In the genomic region with DNA sequence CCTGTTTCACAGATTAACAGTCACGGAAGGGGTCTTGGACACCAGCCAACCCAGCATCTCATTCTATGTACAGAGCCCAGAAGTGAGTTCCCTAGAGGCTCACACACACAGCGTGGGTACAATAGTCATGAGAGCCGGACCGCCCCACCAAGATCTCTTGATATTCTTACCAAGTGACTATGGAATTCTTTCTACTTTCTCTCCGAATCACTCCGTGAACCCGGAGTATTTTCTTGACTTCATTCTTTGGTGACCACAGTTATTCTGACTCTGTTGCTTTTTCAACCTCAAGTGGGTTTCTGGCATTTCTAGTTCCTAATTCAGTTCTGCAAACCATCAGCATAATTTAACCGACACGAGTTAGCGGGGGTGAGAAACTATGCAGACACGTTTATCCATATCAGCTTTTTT, we compare ENCODE assay signal across 13 mouse cellular contexts. TPM values are rescaled to one million over a fixed set of nuclear protein-coding genes. Genes with fewer than 3 reads are reported as not detected.
DNase-seq lines count a peak whose midpoint lies in the region; ATAC-seq and TF ChIP-seq lines count a peak whose summit lies in the region.
"Had no signal": no experiment of that assay in that cellular context is flagged by ENCODE, and none has a peak within 500 bp of the region (broad histone marks: within the 10 kb centered on the region; RNA-seq: fewer than 3 reads in every experiment).

No protein-coding gene starts in this region.

- peaks cover 7% of the 10 kb centered on the region; the same call in 1 of the 2 replicates for H3K79me2 ChIP-seq in macrophage (ENCODE audit: inconsistent target)

- CTCF ChIA-PET in Patski (lab: Charles Lee): interaction anchor here (0.9 to 1.9 kb wide), 6 partner anchors 17 to 222 kb away, joined by 3 to 8 read pairs (median 4); no protein-coding TSS in a partner anchor

- in situ Hi-C loops in Patski (cut with MboI; ENCODE audit: low pct_unique_long_range_greater_than_20kb): no loop called here

- peak overlapping the region; percentile 5; the same call in 1 of the 2 replicates for H3K4me3 ChIP-seq in macrophage (ENCODE audit: inconsistent target)
- H3K4me3 ChIP-seq: heart, embryonic 15.5 days; liver, embryonic 13.5 days; midbrain, embryonic 12.5 days had no signal

- no peaks in the 10 kb centered on the region for H3K27me3 ChIP-seq in Patski
- H3K27me3 ChIP-seq: liver, embryonic 13.5 days; midbrain, embryonic 12.5 days had no signal

- no peak for TF ChIP-seq CTCF in Patski (IDR thresholded peaks at IDR 0.05)

- H3K36me3 ChIP-seq in macrophage (ENCODE audit: inconsistent target): no peaks in the 10 kb centered on the region
- H3K36me3 ChIP-seq: heart, embryonic 15.5 days; liver, embryonic 13.5 days; midbrain, embryonic 12.5 days had no signal

- ATAC-seq in Patski: peak; percentile 73

- WGBS in macrophage (ENCODE audit: missing documents): 52% methylated on average over 11 of the region's 11 CpGs

- POLR2A ChIA-PET in Patski (lab: Charles Lee): interaction anchor here (0.6 to 1.9 kb wide), 2 partner anchors 32 to 222 kb away, joined by 3 to 7 read pairs; no protein-coding TSS in a partner anchor

- H3K27ac ChIP-seq in macrophage: peak overlapping the region; percentile 73
- H3K27ac ChIP-seq: heart, embryonic 15.5 days; liver, embryonic 13.5 days; midbrain, embryonic 12.5 days had no signal

- DNase-seq in kidney, postnatal 10 days: peak; percentile 28
- DNase-seq in kidney, adult 8-10 months: no peak
- DNase-seq in Patski (ENCODE audit: low read depth, low spot score): peak; percentile 83
- peak; percentile 32 to 43 for DNase-seq in heart, adult 9 months (ENCODE audit: low spot score in 2 of 2)
- no peak for DNase-seq in adrenal gland, postnatal 4 days (ENCODE audit: low spot score in 2 of 2)
- no peak for DNase-seq in cerebellum, adult 11-12 months
- DNase-seq: kidney, adult 18-20 months; liver, embryonic 13.5 days; right cerebral cortex, postnatal 4 days had no signal

RNA-seq across cellular contexts. Expression of a gene that starts 43.9 kb away (rescaled TPM):
- 7.3 TPM for polyA plus RNA-seq in Patski (2021)
- 10 to 100 TPM in 22 of 26 experiments, 1 to 10 TPM in 4; 3.8 to 99.8 (median 24.1) TPM for total RNA-seq in macrophage (2018; cell fraction: chromatin; rRNA removed)
- 10 to 100 TPM; 14.0 to 86.4 (median 26.8) TPM for total RNA-seq in macrophage (2018; cell fraction: cytosol; rRNA removed)
- total RNA-seq in macrophage (2018; cell fraction: nucleus; rRNA removed): 10 to 100 TPM in 24 of 26 experiments, 1 to 10 TPM in 2; 6.7 to 96.1 (median 20.6) TPM
- 36.4 to 80.3 TPM (median 54.9 TPM) in 3 replicates for polyA plus RNA-seq in macrophage (2018)
- 10 to 100 TPM; 24.8 to 30.2 TPM for total RNA-seq in adrenal gland, postnatal 4 days (2021)
- total RNA-seq: common myeloid progenitor, adult 5-6 weeks had no signal

Comparison
In these comparisons a context has a peak if more than half of its experiments do, and no peak if none do; other contexts are left out.
1. DNase-seq: peak in kidney, postnatal 10 days (single experiment), Patski (single experiment) and heart, adult 9 months (2 of 2); none in kidney, adult 8-10 months (0 of 2), adrenal gland, postnatal 4 days (0 of 2) and cerebellum, adult 11-12 months (single experiment).